Mouse (Mus musculus): Measurements from ENCODE around the gene Pacsin2.

- TF ChIP-seq GATA1 (IDR thresholded peaks at IDR 0.05; ENCODE audit: borderline replicate concordance, low read length) (no peak), GATA2 (IDR thresholded peaks at IDR 0.05; ENCODE audit: borderline replicate concordance, low read depth, low read length) (no peak), CTCF (IDR thresholded peaks at IDR 0.05; ENCODE audit: low read depth, low read length) (0 out of 2 replicates have a peak, but pooled peaks have one; percentile 10), TAL1 (conservative IDR thresholded peaks at IDR 0.05; ENCODE audit: low read depth, low read length) (no peak)
Observed at GRCm38 (mm10) chr15:83497299-83497698, 32.9 kb upstream of the Pacsin2 start.

All from G1E (cell line).